Mouse (Mus musculus) bone marrow, adult 2 months (tissue): ENCODE results near the gene Mlx.

Source experiments
- CTCF ChIP-seq: fragments of 200-500 bp; IDR thresholded peaks from 2 replicates; pipeline ENCODE4 v1.5.1; 2011; ENCODE audit warnings: low read length, control low read depth; ENCODE audit not compliant: control insufficient read depth, insufficient read depth
- POLR2A ChIP-seq: fragments of 200-500 bp; IDR thresholded peaks from 2 replicates; pipeline ENCODE4 v1.6.1; 2011; ENCODE audit warnings: low read depth, mild to moderate bottlenecking, control low read depth, low read length, borderline replicate concordance; ENCODE audit not compliant: control insufficient read depth

- TF ChIP-seq CTCF (no peak), POLR2A (no peak)
These were observed 49.9 kb downstream of the Mlx start for GRCm38 (mm10) chr11:101137000-101137399.
